12 mouse cellular contexts compared by ENCODE assay signal in the genomic region with DNA sequence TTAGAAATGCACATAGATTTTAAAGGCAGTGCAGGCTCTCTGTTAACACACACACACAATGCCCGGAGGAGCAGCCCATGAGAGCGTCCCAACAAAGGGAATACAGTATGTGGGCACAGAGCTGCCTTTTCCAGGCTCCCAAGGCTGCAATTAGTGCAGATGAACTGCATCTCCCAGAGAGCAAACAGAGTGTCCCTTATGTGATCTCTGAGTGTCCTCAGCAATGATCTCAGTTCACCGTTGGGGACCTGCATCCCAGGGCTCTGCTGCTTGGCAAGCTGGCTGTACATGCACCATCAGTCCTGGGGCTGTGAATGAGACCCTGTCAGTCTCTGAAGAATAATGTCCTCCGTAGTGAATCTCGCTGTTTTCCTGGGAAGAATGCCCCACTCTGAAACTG.
DNase-seq lines count a peak whose midpoint lies in the region; ATAC-seq lines count a peak whose summit lies in the region.
"Had no signal": no experiment of that assay in that cellular context is flagged by ENCODE, and none has a peak within 500 bp of the region (broad histone marks: within the 10 kb centered on the region; RNA-seq: fewer than 3 reads in every experiment).

No protein-coding gene starts in this region.

- H3K4me2 ChIP-seq in embryonic facial prominence, embryonic 14.5 days (ENCODE audit: low read depth, low read length): no peak overlapping the region

- H3K36me3 ChIP-seq in embryonic facial prominence, embryonic 14.5 days (ENCODE audit: control insufficient read depth, insufficient read depth, low read length): no peaks in the 10 kb centered on the region
- no peaks in the 10 kb centered on the region for H3K36me3 ChIP-seq in embryonic facial prominence, embryonic 10.5 days (replicated peaks)

- no peak overlapping the region for H3K27ac ChIP-seq in embryonic facial prominence, embryonic 14.5 days (replicated peaks; ENCODE audit: low read depth, low read length)
- H3K27ac ChIP-seq in embryonic facial prominence, embryonic 10.5 days (replicated peaks): no peak overlapping the region

- intact Hi-C loops in left cerebral cortex, postnatal 36 days (cut with DNase I): no loop called here

- H3K9me3 ChIP-seq in embryonic facial prominence, embryonic 14.5 days (ENCODE audit: control insufficient read depth, low read length): no peaks in the 10 kb centered on the region
- no peaks in the 10 kb centered on the region for H3K9me3 ChIP-seq in embryonic facial prominence, embryonic 10.5 days

- H3K27me3 ChIP-seq in embryonic facial prominence, embryonic 14.5 days (replicated peaks; ENCODE audit: control insufficient read depth, insufficient read depth, low read length): no peaks in the 10 kb centered on the region
- H3K27me3 ChIP-seq in embryonic facial prominence, embryonic 10.5 days (replicated peaks; ENCODE audit: low read depth, poor library complexity, severe bottlenecking): no peaks in the 10 kb centered on the region

- no peak overlapping the region for H3K4me3 ChIP-seq in embryonic facial prominence, embryonic 14.5 days (ENCODE audit: low read depth, low read length)
- H3K4me3 ChIP-seq in embryonic facial prominence, embryonic 10.5 days: no peak overlapping the region

- 34% methylated on average over 5 of the region's 5 CpGs for WGBS in embryonic facial prominence, embryonic 14.5 days
- WGBS in embryonic facial prominence, embryonic 10.5 days: 48% methylated on average over 5 of the region's 5 CpGs

- peak; percentile 30 for DNase-seq in embryonic facial prominence, embryonic 14.5 days (ENCODE audit: low spot score)
- DNase-seq in embryonic facial prominence, embryonic 10.5 days (ENCODE audit: low spot score): no peak
- DNase-seq in retina, postnatal 1 day: peak; percentile 53
- DNase-seq in retina, embryonic 14.5 days (ENCODE audit: low spot score): no peak
- peak; percentile 15 to 16 for DNase-seq in layer of hippocampus, postnatal 36 days
- no peak for DNase-seq in ovary, postnatal 10 days (ENCODE audit: low spot score)
- DNase-seq in kidney, postnatal 14 days: no peak
- no peak for DNase-seq in left cerebral cortex, postnatal 36 days (ENCODE audit: low spot score in 2 of 2)
- DNase-seq: cerebellum, postnatal 36 days; heart, postnatal 36 days; lung, adult 18-20 months; right cerebral cortex, postnatal 14 days had no signal

- no peak overlapping the region for H3K9ac ChIP-seq in embryonic facial prominence, embryonic 14.5 days (ENCODE audit: low read depth, low read length)

- ATAC-seq in embryonic facial prominence, embryonic 14.5 days (ENCODE audit: low read depth): peak; percentile 47; the same call in 1 of the 2 replicates

- no peaks in the 10 kb centered on the region for H3K4me1 ChIP-seq in embryonic facial prominence, embryonic 14.5 days (ENCODE audit: control insufficient read depth, insufficient read depth, low read length)
- no peaks in the 10 kb centered on the region for H3K4me1 ChIP-seq in embryonic facial prominence, embryonic 10.5 days

Comparison
In these comparisons a context has a peak if more than half of its experiments do, and no peak if none do; other contexts are left out.
1. DNase-seq: peak in embryonic facial prominence, embryonic 14.5 days (single experiment), retina, postnatal 1 day (single experiment) and layer of hippocampus, postnatal 36 days (2 of 2); none in embryonic facial prominence, embryonic 10.5 days (single experiment), retina, embryonic 14.5 days (single experiment), ovary, postnatal 10 days (single experiment), kidney, postnatal 14 days (single experiment) and left cerebral cortex, postnatal 36 days (0 of 2).